Mouse (Mus musculus): ENCODE measurements around the gene Plac9b.
"Not testable (repeated sequence)": the region's sequence is repeated elsewhere in the genome, so short reads cannot be mapped to it uniquely, and the experiment has no call there.

GRCm38 (mm10) chr14:26118550-26119000 lies 63.7 kb downstream of the Plac9b start:
- TF ChIP-seq CTCF, EP300 (IDR thresholded peaks at IDR 0.05; ENCODE audit: low read depth): not testable (repeated sequence)
